Mouse (Mus musculus): ENCODE measurements around the gene Clasp1. TPM values are rescaled to one million over a fixed set of nuclear protein-coding genes. Genes with fewer than 3 reads are reported as not detected.

Gene Clasp1
- total and polyA plus RNA-seq, 3 experiments = 13.9 to 21.3 TPM; not detected in 1

- TF ChIP-seq UBTF (IDR thresholded peaks at IDR 0.05; ENCODE audit: borderline replicate concordance, insufficient read depth, low read depth, low read length) = no peak
- TF ChIP-seq TBP (IDR thresholded peaks at IDR 0.05; ENCODE audit: low read depth, low read length) = no peak
- TF ChIP-seq NELFE (IDR thresholded peaks at IDR 0.05; ENCODE audit: low read depth, low read length) = no peak
- no peak for TF ChIP-seq GATA1 (IDR thresholded peaks at IDR 0.05; ENCODE audit: low read depth, low read length)
These were observed 5.1 kb downstream of the Clasp1 start (continued) for GRCm38 (mm10) chr1:118393916-118394315.

GRCm38 (mm10) chr1:118397866-118398265 is 9.0 kb downstream of the Clasp1 start:
- no peak for DNase-seq (ENCODE audit: low read depth, low spot score)
- TF ChIP-seq E2F4 (IDR thresholded peaks at IDR 0.05; ENCODE audit: borderline replicate concordance, low read depth, low read length) (no peak), MYC (IDR thresholded peaks at IDR 0.05; ENCODE audit: low read depth, low read length) (no peak), NRF1 (IDR thresholded peaks at IDR 0.05; ENCODE audit: insufficient read depth, low read depth, low read length, poor library complexity, severe bottlenecking) (no peak), POLR2A (IDR thresholded peaks at IDR 0.05; ENCODE audit: control insufficient read depth in 1 of 2, insufficient read depth in 1 of 2, low read depth in 1 of 2, low read length in 2 of 2, poor library complexity in 1 of 2) (no peak), BHLHE40 (IDR thresholded peaks at IDR 0.05; ENCODE audit: borderline replicate concordance, low read depth, low read length) (no peak), USF2 (IDR thresholded peaks at IDR 0.05; ENCODE audit: borderline replicate concordance in 1 of 2, insufficient read depth in 1 of 2, low read depth in 1 of 2, low read length in 2 of 2) (no peak), POLR2AphosphoS2 (IDR thresholded peaks at IDR 0.05; ENCODE audit: low read length) (no peak), HCFC1 (IDR thresholded peaks at IDR 0.05; ENCODE audit: low read depth, low read length) (no peak)
- no peak overlapping the region for H3K4me3 ChIP-seq (ENCODE audit: control insufficient read depth in 1 of 2, insufficient read depth in 1 of 2, low read depth in 2 of 2, low read length in 2 of 2)
- H3K9me3 ChIP-seq (replicated peaks; ENCODE audit: insufficient read depth, low read length) = no peaks in the 10 kb centered on the region
- H3K9ac ChIP-seq (ENCODE audit: control insufficient read depth, low read depth, low read length, poor library complexity, severe bottlenecking) = no peak overlapping the region
- no peaks in the 10 kb centered on the region for H3K4me1 ChIP-seq (ENCODE audit: control insufficient read depth in 1 of 2, insufficient read depth in 2 of 2, low read length in 2 of 2)
- no peak overlapping the region for H3K27ac ChIP-seq (ENCODE audit: control insufficient read depth, low read depth, low read length)
- no peaks in the 10 kb centered on the region for H3K36me3 ChIP-seq (ENCODE audit: control insufficient read depth in 1 of 2, insufficient read depth in 2 of 2, low read length in 2 of 2)
- no peaks in the 10 kb centered on the region for H3K27me3 ChIP-seq (ENCODE audit: control insufficient read depth in 1 of 2, insufficient read depth in 2 of 2, low read length in 2 of 2)
- peaks cover 31% of the 10 kb centered on the region for H3K79me2 ChIP-seq (ENCODE audit: control insufficient read depth, insufficient read depth, low read length, poor library complexity)

- Histone ChIP-seq H3K27ac (ENCODE audit: control insufficient read depth, low read depth, low read length) (no peak overlapping the region), H3K4me1 (ENCODE audit: control insufficient read depth in 1 of 2, insufficient read depth in 2 of 2, low read length in 2 of 2) (peaks cover 0 to 5% of the 10 kb centered on the region in 2 experiments; a peak in 1 of 4 replicates), H3K9ac (ENCODE audit: control insufficient read depth, low read depth, low read length, poor library complexity, severe bottlenecking) (no peak overlapping the region), H3K36me3 (ENCODE audit: control insufficient read depth in 1 of 2, insufficient read depth in 2 of 2, low read length in 2 of 2) (peaks cover 0 to 2% of the 10 kb centered on the region in 2 experiments; a peak in 1 of 4 replicates), H3K27me3 (ENCODE audit: control insufficient read depth in 1 of 2, insufficient read depth in 2 of 2, low read length in 2 of 2) (no peaks in the 10 kb centered on the region), H3K4me3 (ENCODE audit: control insufficient read depth in 1 of 2, insufficient read depth in 1 of 2, low read depth in 2 of 2, low read length in 2 of 2) (no peak overlapping the region), H3K9me3 (replicated peaks; ENCODE audit: insufficient read depth, low read length) (no peaks in the 10 kb centered on the region), H3K79me2 (ENCODE audit: control insufficient read depth, insufficient read depth, low read length, poor library complexity) (peaks cover 27% of the 10 kb centered on the region)
- TF ChIP-seq HCFC1 (IDR thresholded peaks at IDR 0.05; ENCODE audit: low read depth, low read length) = no peak
- TF ChIP-seq MEF2A (IDR thresholded peaks at IDR 0.05; ENCODE audit: extremely low read depth, insufficient replicate concordance, low read depth, low read length, poor library complexity, severe bottlenecking) = no peak
- no peak for TF ChIP-seq E2F4 (IDR thresholded peaks at IDR 0.05; ENCODE audit: borderline replicate concordance, low read depth, low read length)
- no peak for TF ChIP-seq MAFK (IDR thresholded peaks at IDR 0.05; ENCODE audit: borderline replicate concordance, low read depth, low read length)
- no peak for TF ChIP-seq ZNF384 (IDR thresholded peaks at IDR 0.05; ENCODE audit: low read depth, low read length)
- TF ChIP-seq GATA1 (IDR thresholded peaks at IDR 0.05; ENCODE audit: low read depth, low read length) = no peak
- TF ChIP-seq NRF1 (IDR thresholded peaks at IDR 0.05; ENCODE audit: insufficient read depth, low read depth, low read length, poor library complexity, severe bottlenecking) = no peak
- no peak for TF ChIP-seq MAZ (IDR thresholded peaks at IDR 0.05; ENCODE audit: low read depth, low read length)
- no peak for DNase-seq (ENCODE audit: low read depth, low spot score)
These were observed 9.7 kb downstream of the Clasp1 start for GRCm38 (mm10) chr1:118398567-118398966.

All from MEL (cell line).